Mouse (Mus musculus): ENCODE data around the gene Tgif1.

GRCm38 (mm10) chr17:70858814-70859213 is 5.5 kb upstream of the Tgif1 start:
- TF ChIP-seq POLR2A (IDR thresholded peaks at IDR 0.05; ENCODE audit: low read depth, low read length) (no peak), E2F4 (IDR thresholded peaks at IDR 0.05; ENCODE audit: insufficient replicate concordance, low read depth, low read length) (no peak), CTCF (conservative IDR thresholded peaks at IDR 0.05 in 1 of 2, IDR thresholded peaks at IDR 0.05 in 1 of 2; ENCODE audit: low read depth in 2 of 2, low read length in 2 of 2) (no peak), TCF12 (IDR thresholded peaks at IDR 0.05; ENCODE audit: low read depth, low read length) (no peak), POLR2AphosphoS2 (IDR thresholded peaks at IDR 0.05; ENCODE audit: low read depth, low read length) (no peak), MAX (IDR thresholded peaks at IDR 0.05; ENCODE audit: low read length) (no peak), ZMIZ1 (IDR thresholded peaks at IDR 0.05; ENCODE audit: low read depth, low read length) (no peak), RAD21 (IDR thresholded peaks at IDR 0.05; ENCODE audit: low read depth, low read length) (no peak), UBTF (IDR thresholded peaks at IDR 0.05; ENCODE audit: low read depth, low read length) (no peak), USF1 (IDR thresholded peaks at IDR 0.05; ENCODE audit: low read depth, low read length) (no peak), MAFK (IDR thresholded peaks at IDR 0.05; ENCODE audit: insufficient replicate concordance, low read length) (no peak), ZNF384 (IDR thresholded peaks at IDR 0.05; ENCODE audit: low read depth, low read length) (no peak)

Measured in CH12.LX (cell line).